Mouse (Mus musculus): ENCODE data around the gene Gm20388. TPM values are rescaled to one million over a fixed set of nuclear protein-coding genes. Genes with fewer than 3 reads are reported as not detected.

Gene Gm20388
- polyA plus RNA-seq, 1 experiment, result 28.1 TPM

GRCm38 (mm10) chr8:121895910-121896309 lies 1985.3 kb downstream of the Gm20388 start:
- H3K4me1 ChIP-seq (ENCODE audit: control insufficient read depth, insufficient read depth, low read length), result peaks cover 12% of the 10 kb centered on the region
- H3K36me3 ChIP-seq (ENCODE audit: control insufficient read depth, insufficient read depth, low read length, poor library complexity, severe bottlenecking), result peaks cover 70% of the 10 kb centered on the region
- no peaks in the 10 kb centered on the region for H3K27me3 ChIP-seq (ENCODE audit: control insufficient read depth, insufficient read depth, low read length, poor library complexity, severe bottlenecking)
- no peaks in the 10 kb centered on the region for H3K9me3 ChIP-seq (replicated peaks; ENCODE audit: control insufficient read depth, insufficient read depth, low read length, poor library complexity, severe bottlenecking)
- H3K4me3 ChIP-seq (ENCODE audit: low read depth, low read length), result no peak overlapping the region
- H3K27ac ChIP-seq (ENCODE audit: insufficient read depth, low read length), result no peak overlapping the region
- TF ChIP-seq POLR2A (IDR thresholded peaks at IDR 0.05; ENCODE audit: insufficient read depth, low read length), result no peak
- TF ChIP-seq EP300 (IDR thresholded peaks at IDR 0.05; ENCODE audit: insufficient read depth, low read depth, low read length), result no peak
- no peak for TF ChIP-seq CTCF (IDR thresholded peaks at IDR 0.05; ENCODE audit: low read depth, low read length)
- H3K9ac ChIP-seq (ENCODE audit: low read depth, poor library complexity, severe bottlenecking), result no peak overlapping the region

GRCm38 (mm10) chr8:121896476-121897145 lies 1986.0 kb downstream of the Gm20388 start:
- H3K27ac ChIP-seq (ENCODE audit: insufficient read depth, low read length), result no peak overlapping the region
- H3K4me1 ChIP-seq (ENCODE audit: control insufficient read depth, insufficient read depth, low read length), result peaks cover 14% of the 10 kb centered on the region

GRCm38 (mm10) chr8:121897205-121897604 lies 1986.6 kb downstream of the Gm20388 start:
- no peaks in the 10 kb centered on the region for H3K9me3 ChIP-seq (replicated peaks; ENCODE audit: control insufficient read depth, insufficient read depth, low read length, poor library complexity, severe bottlenecking)
- peaks cover 66% of the 10 kb centered on the region for H3K36me3 ChIP-seq (ENCODE audit: control insufficient read depth, insufficient read depth, low read length, poor library complexity, severe bottlenecking)
- TF ChIP-seq POLR2A (IDR thresholded peaks at IDR 0.05; ENCODE audit: insufficient read depth, low read length) (no peak), EP300 (IDR thresholded peaks at IDR 0.05; ENCODE audit: insufficient read depth, low read depth, low read length) (no peak), CTCF (IDR thresholded peaks at IDR 0.05; ENCODE audit: low read depth, low read length) (no peak)
- peak overlapping the region; percentile 55; the same call in 1 of the 2 replicates for H3K9ac ChIP-seq (ENCODE audit: low read depth, poor library complexity, severe bottlenecking)
- no peaks in the 10 kb centered on the region for H3K27me3 ChIP-seq (ENCODE audit: control insufficient read depth, insufficient read depth, low read length, poor library complexity, severe bottlenecking)
- no peak overlapping the region for H3K4me3 ChIP-seq (ENCODE audit: low read depth, low read length)
- H3K4me1 ChIP-seq (ENCODE audit: control insufficient read depth, insufficient read depth, low read length), result peaks cover 19% of the 10 kb centered on the region
- H3K27ac ChIP-seq (ENCODE audit: insufficient read depth, low read length), result 0 out of 2 replicates have a peak overlapping the region, but pooled peaks have one; percentile 64

More at GRCm38 (mm10) chr8:121896476-121897145, 1986.0 kb downstream of the Gm20388 start:
- H3K9me3 ChIP-seq (replicated peaks; ENCODE audit: control insufficient read depth, insufficient read depth, low read length, poor library complexity, severe bottlenecking), result no peaks in the 10 kb centered on the region
- H3K4me3 ChIP-seq (ENCODE audit: low read depth, low read length), result no peak overlapping the region
- peaks cover 68% of the 10 kb centered on the region for H3K36me3 ChIP-seq (ENCODE audit: control insufficient read depth, insufficient read depth, low read length, poor library complexity, severe bottlenecking)
- no peak overlapping the region for H3K9ac ChIP-seq (ENCODE audit: low read depth, poor library complexity, severe bottlenecking)
- no peak for TF ChIP-seq POLR2A (IDR thresholded peaks at IDR 0.05; ENCODE audit: insufficient read depth, low read length)
- no peak for TF ChIP-seq EP300 (IDR thresholded peaks at IDR 0.05; ENCODE audit: insufficient read depth, low read depth, low read length)
- no peak for TF ChIP-seq CTCF (IDR thresholded peaks at IDR 0.05; ENCODE audit: low read depth, low read length)
- H3K27me3 ChIP-seq (ENCODE audit: control insufficient read depth, insufficient read depth, low read length, poor library complexity, severe bottlenecking), result no peaks in the 10 kb centered on the region

GRCm38 (mm10) chr8:121897871-121898381 lies 1987.3 kb downstream of the Gm20388 start:
- Histone ChIP-seq H3K4me1 (ENCODE audit: control insufficient read depth, insufficient read depth, low read length) (peaks cover 19% of the 10 kb centered on the region), H3K27me3 (ENCODE audit: control insufficient read depth, insufficient read depth, low read length, poor library complexity, severe bottlenecking) (no peaks in the 10 kb centered on the region), H3K9me3 (replicated peaks; ENCODE audit: control insufficient read depth, insufficient read depth, low read length, poor library complexity, severe bottlenecking) (no peaks in the 10 kb centered on the region), H3K9ac (ENCODE audit: low read depth, poor library complexity, severe bottlenecking) (peak overlapping the region; percentile 55), H3K4me3 (ENCODE audit: low read depth, low read length) (no peak overlapping the region), H3K36me3 (ENCODE audit: control insufficient read depth, insufficient read depth, low read length, poor library complexity, severe bottlenecking) (peaks cover 67% of the 10 kb centered on the region), H3K27ac (ENCODE audit: insufficient read depth, low read length) (peak overlapping the region; percentile 64)
- TF ChIP-seq CTCF (IDR thresholded peaks at IDR 0.05; ENCODE audit: low read depth, low read length), result no peak
- 0 out of 2 replicates have a peak, but pooled peaks have one; percentile 3 for TF ChIP-seq EP300 (IDR thresholded peaks at IDR 0.05; ENCODE audit: insufficient read depth, low read depth, low read length)
- no peak for TF ChIP-seq POLR2A (IDR thresholded peaks at IDR 0.05; ENCODE audit: insufficient read depth, low read length)

- peak overlapping the region; percentile 55 for H3K9ac ChIP-seq (ENCODE audit: low read depth, poor library complexity, severe bottlenecking)
- peak overlapping the region; percentile 64 for H3K27ac ChIP-seq (ENCODE audit: insufficient read depth, low read length)
- H3K9me3 ChIP-seq (replicated peaks; ENCODE audit: control insufficient read depth, insufficient read depth, low read length, poor library complexity, severe bottlenecking), result no peaks in the 10 kb centered on the region
- no peaks in the 10 kb centered on the region for H3K27me3 ChIP-seq (ENCODE audit: control insufficient read depth, insufficient read depth, low read length, poor library complexity, severe bottlenecking)
- H3K4me1 ChIP-seq (ENCODE audit: control insufficient read depth, insufficient read depth, low read length), result peaks cover 19% of the 10 kb centered on the region
- TF ChIP-seq POLR2A (IDR thresholded peaks at IDR 0.05; ENCODE audit: insufficient read depth, low read length) (no peak), EP300 (IDR thresholded peaks at IDR 0.05; ENCODE audit: insufficient read depth, low read depth, low read length) (0 out of 2 replicates have a peak, but pooled peaks have one; percentile 9)
- H3K36me3 ChIP-seq (ENCODE audit: control insufficient read depth, insufficient read depth, low read length, poor library complexity, severe bottlenecking), result peaks cover 66% of the 10 kb centered on the region
- no peak overlapping the region for H3K4me3 ChIP-seq (ENCODE audit: low read depth, low read length)
Measured at GRCm38 (mm10) chr8:121898401-121898931, 1987.8 kb downstream of the Gm20388 start.

Measured in ES-Bruce4 (cell line).